Mouse (Mus musculus): Measurements from ENCODE around the gene Dmc1. TPM values are rescaled to one million over a fixed set of nuclear protein-coding genes. Genes with fewer than 3 reads are reported as not detected.
A peak's percentile ranks its signal among the peaks of the same experiment; 100 is the strongest.

Dmc1 gene
- 1.8 TPM in 2 replicates for polyA plus RNA-seq (2014; fragmentation: Nextera tagmentation; extraction: Ambion mirVana)

- Histone ChIP-seq H3K27ac (replicated peaks in 1 of 2; ENCODE audit: control insufficient read depth in 1 of 2, insufficient read depth in 1 of 2, low read depth in 2 of 2, low read length in 2 of 2) (no peak within 1 kb of the TSS), H3K36me3 (ENCODE audit: control insufficient read depth, insufficient read depth, low read length) (no peaks in the 10 kb centered on the region), H3K4me3 (ENCODE audit: control insufficient read depth in 1 of 2, insufficient read depth in 1 of 2, low read depth in 1 of 2, low read length in 2 of 2) (peak within 1 kb of the TSS; percentile 35 to 41), H3K9me3 (ENCODE audit: control insufficient read depth, low read length) (no peaks in the 10 kb centered on the region), H3K4me1 (ENCODE audit: control insufficient read depth in 2 of 2, insufficient read depth in 2 of 2, low read length in 2 of 2) (peaks cover 0 to 6% of the 10 kb centered on the region in 2 experiments; a peak in 2 of 4 replicates), H3K4me2 (ENCODE audit: low read length) (peak within 1 kb of the TSS; percentile 64), H3K27me3 (ENCODE audit: control insufficient read depth, insufficient read depth, low read length) (0 out of 2 replicates have a peak, but pooled peaks cover 2% of the 10 kb centered on the region), H3K9ac (ENCODE audit: low read length) (peak within 1 kb of the TSS; percentile 59)
- ATAC-seq (ENCODE audit: insufficient number of reproducible peaks, insufficient read depth, low FRiP score, low read depth), result no peak
- WGBS, result 7% methylated on average over 36 of the region's 37 CpGs
These were observed at the start of gene Dmc1 for GRCm38 (mm10) chr15:79604990-79605665. Gene Dmc1, minus strand, starts transcription at chr15:79605109.

GRCm38 (mm10) chr15:79651481-79651880, 46.6 kb upstream of the Dmc1 start:
- no peak overlapping the region for H3K9ac ChIP-seq (ENCODE audit: low read length)
- WGBS, result 72% methylated on average over 4 of the region's 4 CpGs
- no peak overlapping the region for H3K4me2 ChIP-seq (ENCODE audit: low read length)
- H3K27me3 ChIP-seq (ENCODE audit: control insufficient read depth, insufficient read depth, low read length), result no peaks in the 10 kb centered on the region
- no peak overlapping the region for H3K4me3 ChIP-seq (ENCODE audit: control insufficient read depth in 1 of 2, insufficient read depth in 1 of 2, low read depth in 1 of 2, low read length in 2 of 2)
- no peak for ATAC-seq (ENCODE audit: insufficient number of reproducible peaks, insufficient read depth, low FRiP score, low read depth)
- H3K27ac ChIP-seq (replicated peaks in 1 of 2; ENCODE audit: control insufficient read depth in 1 of 2, insufficient read depth in 1 of 2, low read depth in 2 of 2, low read length in 2 of 2), result no peak overlapping the region
- no peaks in the 10 kb centered on the region for H3K36me3 ChIP-seq (ENCODE audit: control insufficient read depth, insufficient read depth, low read length)
- H3K9me3 ChIP-seq (ENCODE audit: control insufficient read depth, low read length), result 0 out of 2 replicates have a peak, but pooled peaks cover 5% of the 10 kb centered on the region
- no peaks in the 10 kb centered on the region for H3K4me1 ChIP-seq (ENCODE audit: control insufficient read depth in 2 of 2, insufficient read depth in 2 of 2, low read length in 2 of 2)

- no peak overlapping the region for H3K9ac ChIP-seq (ENCODE audit: low read length)
- no peaks in the 10 kb centered on the region for H3K4me1 ChIP-seq (ENCODE audit: control insufficient read depth in 2 of 2, insufficient read depth in 2 of 2, low read length in 2 of 2)
- ATAC-seq (ENCODE audit: insufficient number of reproducible peaks, insufficient read depth, low FRiP score, low read depth), result no peak
- H3K4me2 ChIP-seq (ENCODE audit: low read length), result no peak overlapping the region
- 0 out of 2 replicates have a peak, but pooled peaks cover 5% of the 10 kb centered on the region for H3K9me3 ChIP-seq (ENCODE audit: control insufficient read depth, low read length)
- H3K27ac ChIP-seq (replicated peaks in 1 of 2; ENCODE audit: control insufficient read depth in 1 of 2, insufficient read depth in 1 of 2, low read depth in 2 of 2, low read length in 2 of 2), result no peak overlapping the region
- H3K36me3 ChIP-seq (ENCODE audit: control insufficient read depth, insufficient read depth, low read length), result no peaks in the 10 kb centered on the region
- H3K27me3 ChIP-seq (ENCODE audit: control insufficient read depth, insufficient read depth, low read length), result no peaks in the 10 kb centered on the region
- no peak overlapping the region for H3K4me3 ChIP-seq (ENCODE audit: control insufficient read depth in 1 of 2, insufficient read depth in 1 of 2, low read depth in 1 of 2, low read length in 2 of 2)
These were observed 45.7 kb upstream of the Dmc1 start for GRCm38 (mm10) chr15:79650569-79650968.

GRCm38 (mm10) chr15:79648130-79648529, 43.2 kb upstream of the Dmc1 start:
- ATAC-seq (ENCODE audit: insufficient number of reproducible peaks, insufficient read depth, low FRiP score, low read depth), result no peak
- H3K27ac ChIP-seq (replicated peaks in 1 of 2; ENCODE audit: control insufficient read depth in 1 of 2, insufficient read depth in 1 of 2, low read depth in 2 of 2, low read length in 2 of 2), result no peak overlapping the region
- H3K36me3 ChIP-seq (ENCODE audit: control insufficient read depth, insufficient read depth, low read length), result no peaks in the 10 kb centered on the region
- no peaks in the 10 kb centered on the region for H3K4me1 ChIP-seq (ENCODE audit: control insufficient read depth in 2 of 2, insufficient read depth in 2 of 2, low read length in 2 of 2)
- no peak overlapping the region for H3K9ac ChIP-seq (ENCODE audit: low read length)
- 85% methylated on average over 12 of the region's 12 CpGs for WGBS
- no peak overlapping the region for H3K4me3 ChIP-seq (ENCODE audit: control insufficient read depth in 1 of 2, insufficient read depth in 1 of 2, low read depth in 1 of 2, low read length in 2 of 2)
- no peaks in the 10 kb centered on the region for H3K27me3 ChIP-seq (ENCODE audit: control insufficient read depth, insufficient read depth, low read length)
- H3K9me3 ChIP-seq (ENCODE audit: control insufficient read depth, low read length), result 0 out of 2 replicates have a peak, but pooled peaks cover 5% of the 10 kb centered on the region
- no peak overlapping the region for H3K4me2 ChIP-seq (ENCODE audit: low read length)

GRCm38 (mm10) chr15:79645483-79645882, 40.6 kb upstream of the Dmc1 start:
- H3K9me3 ChIP-seq (ENCODE audit: control insufficient read depth, low read length), result no peaks in the 10 kb centered on the region
- H3K9ac ChIP-seq (ENCODE audit: low read length), result no peak overlapping the region
- H3K27ac ChIP-seq (replicated peaks in 1 of 2; ENCODE audit: control insufficient read depth in 1 of 2, insufficient read depth in 1 of 2, low read depth in 2 of 2, low read length in 2 of 2), result no peak overlapping the region
- 76% methylated on average over 2 of the region's 2 CpGs for WGBS
- H3K4me3 ChIP-seq (ENCODE audit: control insufficient read depth in 1 of 2, insufficient read depth in 1 of 2, low read depth in 1 of 2, low read length in 2 of 2), result no peak overlapping the region
- H3K4me2 ChIP-seq (ENCODE audit: low read length), result no peak overlapping the region
- H3K36me3 ChIP-seq (ENCODE audit: control insufficient read depth, insufficient read depth, low read length), result no peaks in the 10 kb centered on the region
- H3K27me3 ChIP-seq (ENCODE audit: control insufficient read depth, insufficient read depth, low read length), result no peaks in the 10 kb centered on the region
- no peaks in the 10 kb centered on the region for H3K4me1 ChIP-seq (ENCODE audit: control insufficient read depth in 2 of 2, insufficient read depth in 2 of 2, low read length in 2 of 2)
- no peak for ATAC-seq (ENCODE audit: insufficient number of reproducible peaks, insufficient read depth, low FRiP score, low read depth)

- Histone ChIP-seq H3K36me3 (ENCODE audit: control insufficient read depth, insufficient read depth, low read length) (peaks cover 8% of the 10 kb centered on the region; the same call in 1 of the 2 replicates), H3K4me1 (ENCODE audit: control insufficient read depth in 2 of 2, insufficient read depth in 2 of 2, low read length in 2 of 2) (no peaks in the 10 kb centered on the region), H3K4me3 (ENCODE audit: control insufficient read depth in 1 of 2, insufficient read depth in 1 of 2, low read depth in 1 of 2, low read length in 2 of 2) (no peak overlapping the region), H3K9me3 (ENCODE audit: control insufficient read depth, low read length) (no peaks in the 10 kb centered on the region), H3K27ac (replicated peaks in 1 of 2; ENCODE audit: control insufficient read depth in 1 of 2, insufficient read depth in 1 of 2, low read depth in 2 of 2, low read length in 2 of 2) (no peak overlapping the region), H3K27me3 (ENCODE audit: control insufficient read depth, insufficient read depth, low read length) (no peaks in the 10 kb centered on the region), H3K9ac (ENCODE audit: low read length) (no peak overlapping the region), H3K4me2 (ENCODE audit: low read length) (no peak overlapping the region)
- no peak for ATAC-seq (ENCODE audit: insufficient number of reproducible peaks, insufficient read depth, low FRiP score, low read depth)
- WGBS, result 55% methylated on average over 11 of the region's 12 CpGs
These were observed 36.4 kb upstream of the Dmc1 start for GRCm38 (mm10) chr15:79641135-79641817.

GRCm38 (mm10) chr15:79630471-79630870, 25.6 kb upstream of the Dmc1 start:
- H3K9me3 ChIP-seq (ENCODE audit: control insufficient read depth, low read length), result no peaks in the 10 kb centered on the region
- no peaks in the 10 kb centered on the region for H3K4me1 ChIP-seq (ENCODE audit: control insufficient read depth in 2 of 2, insufficient read depth in 2 of 2, low read length in 2 of 2)
- H3K36me3 ChIP-seq (ENCODE audit: control insufficient read depth, insufficient read depth, low read length), result peaks cover 7% of the 10 kb centered on the region; the same call in 1 of the 2 replicates
- 54% methylated on average over 2 of the region's 2 CpGs for WGBS
- H3K27ac ChIP-seq (replicated peaks in 1 of 2; ENCODE audit: control insufficient read depth in 1 of 2, insufficient read depth in 1 of 2, low read depth in 2 of 2, low read length in 2 of 2), result no peak overlapping the region
- H3K4me3 ChIP-seq (ENCODE audit: control insufficient read depth in 1 of 2, insufficient read depth in 1 of 2, low read depth in 1 of 2, low read length in 2 of 2), result no peak overlapping the region
- H3K4me2 ChIP-seq (ENCODE audit: low read length), result no peak overlapping the region
- no peaks in the 10 kb centered on the region for H3K27me3 ChIP-seq (ENCODE audit: control insufficient read depth, insufficient read depth, low read length)
- no peak for ATAC-seq (ENCODE audit: insufficient number of reproducible peaks, insufficient read depth, low FRiP score, low read depth)
- no peak overlapping the region for H3K9ac ChIP-seq (ENCODE audit: low read length)

All from heart, embryonic 14.5 days (tissue).